Mouse (Mus musculus): ENCODE measurements at regions not wholly inside any gene's neighbourhood (a gene's known extent, or its start where the extent isn't known, plus 50 kb on each side); places are given as distances from the start of the nearest gene placed in this dataset.
A peak's percentile ranks its signal among the peaks of the same experiment; 100 is the strongest.

GRCm38 (mm10) chr6:55627228-55627627 lies 53.8 kb downstream of the Neurod6 start:
- intact Hi-C loops (cut with DNase I): no loop called here
- DNase-seq (ENCODE audit: extremely low spot score in 1 of 2, low spot score in 2 of 2): no peak

DNA sequence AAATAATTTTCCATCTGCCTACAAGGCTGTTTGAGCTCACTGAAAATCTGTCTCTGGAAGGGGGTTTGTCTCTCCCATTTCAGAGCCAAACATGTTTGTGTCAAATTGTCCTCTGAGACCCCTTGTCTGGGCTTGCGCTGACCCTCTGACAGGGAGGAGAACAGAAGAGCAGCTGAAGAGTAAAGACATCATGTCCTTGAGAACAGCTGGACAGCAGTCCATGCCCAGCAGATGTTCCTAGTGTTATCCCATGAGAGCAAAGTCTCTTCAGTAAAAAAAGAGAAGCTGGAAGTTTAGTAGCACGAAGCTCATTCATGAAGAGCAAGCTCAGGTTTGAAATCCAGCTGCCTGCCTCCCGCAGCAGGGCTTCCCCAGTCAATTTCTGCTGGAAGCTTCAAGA lies 60.7 kb downstream of the Neurod6 start:
- no peak for DNase-seq (ENCODE audit: extremely low spot score in 1 of 2, low spot score in 2 of 2)
- intact Hi-C loops (cut with DNase I): no loop called here

DNA sequence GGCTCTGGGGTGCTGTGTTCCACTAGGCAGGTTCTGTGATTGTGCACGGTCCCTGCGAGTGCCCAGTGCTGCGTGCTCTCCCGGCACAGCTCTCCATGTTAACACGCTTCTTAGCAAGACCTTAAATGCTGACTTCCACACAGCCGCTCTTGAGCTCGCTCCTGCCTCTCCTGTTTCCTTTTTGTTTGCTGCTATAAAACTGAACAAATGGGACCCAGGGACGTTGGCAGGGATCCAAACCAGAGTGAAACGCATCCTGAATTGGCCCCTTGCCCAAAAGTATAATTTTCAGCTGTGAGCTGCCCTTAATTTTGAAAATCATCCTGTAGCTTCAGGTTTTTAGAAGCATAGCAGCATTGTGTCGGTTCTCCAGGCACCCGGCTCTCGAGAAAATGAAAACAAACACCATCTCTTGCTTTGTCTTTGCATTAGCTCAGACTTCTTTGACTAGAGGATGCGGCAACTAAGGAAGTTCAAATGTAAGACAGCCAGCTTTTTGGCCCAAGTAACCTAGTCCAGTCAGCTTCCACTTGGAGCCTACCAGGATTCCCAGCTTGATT lies 63.1 kb downstream of the Neurod6 start:
- peak; percentile 68 to 69 for DNase-seq (ENCODE audit: extremely low spot score in 1 of 2, low spot score in 2 of 2)
- intact Hi-C loops (cut with DNase I): no loop called here

DNA sequence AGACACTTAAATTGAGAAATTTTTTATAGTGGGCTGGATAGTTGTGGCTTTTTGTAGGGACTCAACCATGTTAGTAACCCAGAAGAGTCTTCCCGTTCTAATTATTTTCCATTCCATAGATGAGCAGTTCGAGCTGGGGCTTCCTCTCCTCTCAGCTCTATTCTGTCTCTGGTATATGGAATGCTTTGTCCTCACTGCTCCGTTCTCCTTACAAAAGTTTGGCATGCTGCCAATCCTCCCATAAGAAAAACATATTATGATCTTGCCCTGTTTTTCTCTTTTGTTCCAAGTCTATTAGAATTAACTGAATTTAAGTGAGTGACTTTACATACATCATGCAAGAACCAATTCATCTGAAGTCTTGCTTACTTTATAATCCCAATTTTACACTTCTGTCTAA lies 70.7 kb downstream of the Neurod6 start:
- intact Hi-C loops (cut with DNase I): no loop called here

GRCm38 (mm10) chr6:55609976-55610375 lies 71.1 kb downstream of the Neurod6 start:
- no peak for DNase-seq (ENCODE audit: extremely low spot score in 1 of 2, low spot score in 2 of 2)
- intact Hi-C loops (cut with DNase I): no loop called here

More for the DNA sequence above, 70.7 kb downstream of the Neurod6 start:
- DNase-seq (ENCODE audit: extremely low spot score in 1 of 2, low spot score in 2 of 2): no peak

- intact Hi-C loops (cut with DNase I): no loop called here
- DNase-seq (ENCODE audit: extremely low spot score in 1 of 2, low spot score in 2 of 2): no peak
These were observed 72.0 kb downstream of the Neurod6 start for GRCm38 (mm10) chr6:55609053-55609452.

GRCm38 (mm10) chr6:55597088-55597487 lies 84.0 kb downstream of the Neurod6 start:
- no peak for DNase-seq (ENCODE audit: extremely low spot score in 1 of 2, low spot score in 2 of 2)
- intact Hi-C loops (cut with DNase I): no loop called here

DNA sequence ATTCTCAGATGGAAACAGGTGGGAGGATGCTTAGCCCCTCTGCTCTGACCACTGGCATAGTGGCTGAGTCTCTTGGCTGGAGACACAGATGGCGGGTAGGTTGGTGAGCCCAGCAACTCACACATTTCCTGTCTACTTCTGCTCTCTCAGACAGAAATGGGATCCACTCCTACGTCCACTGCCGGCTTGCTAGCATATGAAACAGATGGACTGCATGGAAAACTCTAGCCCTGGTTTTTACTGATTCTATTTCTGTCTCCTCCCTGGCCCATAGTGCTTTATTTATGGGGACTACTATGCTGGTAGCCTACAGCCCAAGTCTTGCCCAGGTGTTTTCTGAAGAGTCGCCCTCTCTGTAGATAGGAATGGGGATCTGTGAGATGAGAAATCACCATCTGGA lies 88.9 kb downstream of the Neurod6 start:
- intact Hi-C loops (cut with DNase I): no loop called here
- DNase-seq (ENCODE audit: extremely low spot score in 1 of 2, low spot score in 2 of 2): peak; percentile 29 to 66

- DNase-seq (ENCODE audit: extremely low spot score in 1 of 2, low spot score in 2 of 2): no peak
- intact Hi-C loops (cut with DNase I): no loop called here
These were observed 100.0 kb downstream of the Neurod6 start for GRCm38 (mm10) chr6:55581106-55581505.

GRCm38 (mm10) chr6:55580036-55580435 lies 101.0 kb downstream of the Neurod6 start:
- no peak for DNase-seq (ENCODE audit: extremely low spot score in 1 of 2, low spot score in 2 of 2)
- intact Hi-C loops (cut with DNase I): no loop called here

DNA sequence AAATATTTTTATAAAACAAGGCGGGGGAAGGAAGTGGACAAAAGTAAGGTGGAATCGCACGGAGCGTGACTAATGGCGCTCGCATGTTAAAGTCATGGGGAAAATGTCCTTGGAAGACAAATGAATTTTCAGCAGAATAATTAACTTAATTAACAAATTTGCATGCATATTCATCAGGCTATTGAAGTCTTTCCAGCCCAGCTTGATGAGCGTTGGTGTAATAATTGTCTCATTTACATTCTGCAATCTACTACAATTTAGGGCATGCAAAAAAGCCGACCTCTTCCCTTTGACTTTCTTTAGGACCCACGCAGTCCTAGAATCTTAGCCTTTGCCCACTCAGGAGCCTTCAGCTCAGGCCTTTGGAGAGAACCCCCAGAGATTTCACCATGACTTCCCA lies 101.5 kb downstream of the Neurod6 start:
- no peak for DNase-seq (ENCODE audit: extremely low spot score in 1 of 2, low spot score in 2 of 2)
- intact Hi-C loops (cut with DNase I): no loop called here

DNA sequence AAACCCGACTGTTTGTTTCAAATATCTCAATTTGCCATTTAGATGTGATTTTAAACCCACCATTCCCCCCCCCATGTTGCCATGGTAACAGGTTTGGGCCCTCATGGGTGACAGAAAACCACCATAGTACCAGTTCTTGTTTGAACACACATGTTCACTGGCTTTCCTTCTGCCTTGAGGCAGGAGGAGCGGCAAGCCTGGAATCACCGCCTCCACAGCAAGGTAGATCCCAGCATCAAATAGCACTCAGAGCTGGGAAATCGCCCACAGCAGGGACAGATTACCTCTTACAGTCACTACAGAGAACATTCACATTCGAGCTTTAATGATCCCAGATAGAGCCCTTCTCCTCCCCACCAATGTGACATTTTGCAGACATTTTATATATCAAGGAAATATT lies 102.0 kb downstream of the Neurod6 start:
- peak in 1 of 2 experiments; percentile 37 for DNase-seq (ENCODE audit: extremely low spot score in 1 of 2, low spot score in 2 of 2)
- intact Hi-C loops (cut with DNase I): no loop called here

- DNase-seq (ENCODE audit: extremely low spot score in 1 of 2, low spot score in 2 of 2): no peak
- intact Hi-C loops (cut with DNase I): no loop called here
These were observed 103.0 kb downstream of the Neurod6 start for GRCm38 (mm10) chr6:55578051-55578450.

DNA sequence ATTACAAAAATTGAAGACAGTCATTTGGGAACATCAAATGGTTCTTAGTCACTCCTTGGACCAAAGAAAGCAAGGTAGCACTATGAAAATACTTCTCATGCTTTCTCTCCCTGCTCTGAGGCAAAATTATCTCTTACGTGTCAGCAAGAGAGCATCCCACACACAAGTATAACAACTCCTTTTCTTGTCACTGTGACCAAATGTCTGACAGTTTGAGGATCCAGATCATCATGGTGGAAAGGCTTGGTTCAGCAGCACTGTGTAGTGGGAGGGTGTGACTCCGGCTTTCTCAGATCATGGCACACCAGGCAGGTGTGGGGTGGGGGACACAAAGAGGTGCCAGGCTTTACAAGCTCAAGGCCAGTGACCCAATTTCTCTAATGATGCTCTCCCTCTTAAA lies 113.5 kb downstream of the Neurod6 start:
- intact Hi-C loops (cut with DNase I): no loop called here
- DNase-seq (ENCODE audit: extremely low spot score in 1 of 2, low spot score in 2 of 2): no peak

GRCm38 (mm10) chr6:55565260-55566209 lies 113.8 kb downstream of the Adcyap1r1 start:
- no peak for DNase-seq (ENCODE audit: extremely low spot score in 1 of 2, low spot score in 2 of 2)
- intact Hi-C loops (cut with DNase I): no loop called here

DNA sequence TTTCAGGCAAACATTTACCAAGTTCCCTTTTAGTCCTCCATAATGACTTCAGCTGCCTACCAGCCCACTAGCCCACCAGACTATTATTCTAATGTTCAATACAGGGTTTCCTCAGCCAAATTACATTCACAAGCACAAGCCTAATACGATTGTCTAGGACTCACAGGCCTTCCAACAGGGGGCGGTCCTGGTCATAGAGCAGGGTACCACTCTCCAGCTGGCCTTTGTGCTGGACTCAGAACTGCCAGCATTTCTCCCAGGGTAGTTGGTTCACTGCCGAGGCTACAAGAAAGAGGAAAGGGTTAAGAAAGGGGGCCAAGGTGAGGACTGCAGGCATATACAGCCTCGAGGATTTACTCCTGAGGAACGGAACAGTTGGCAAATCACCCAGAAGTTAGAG lies 108.8 kb downstream of the Adcyap1r1 start:
- DNase-seq (ENCODE audit: extremely low spot score in 1 of 2, low spot score in 2 of 2): no peak
- intact Hi-C loops (cut with DNase I): no loop called here

DNA sequence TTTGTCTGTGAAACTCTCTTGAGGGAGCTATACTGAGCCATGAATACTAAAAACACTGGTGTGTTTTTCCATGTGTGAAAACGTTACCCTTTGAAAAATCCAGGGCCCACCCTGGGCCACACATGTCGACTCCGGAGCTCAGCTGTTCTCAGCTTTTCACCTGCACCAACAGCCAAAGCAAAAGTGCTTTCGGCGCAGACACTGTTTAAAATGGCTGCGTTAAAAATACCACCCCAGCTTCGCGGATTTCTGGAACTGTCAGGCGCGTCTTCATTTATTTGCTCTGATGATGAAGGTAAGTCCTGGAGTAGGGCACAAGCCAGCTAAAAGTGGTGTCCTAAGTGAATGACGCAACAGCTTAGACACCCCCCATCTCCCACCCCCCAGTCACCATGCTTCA lies 108.0 kb downstream of the Adcyap1r1 start:
- DNase-seq (ENCODE audit: extremely low spot score in 1 of 2, low spot score in 2 of 2): no peak
- intact Hi-C loops (cut with DNase I): no loop called here

All from left cerebral cortex, postnatal 10 days (tissue).